Mouse (Mus musculus) stomach, postnatal 0 days (tissue): ENCODE results near the gene Mdh1.
"Not testable (repeated sequence)": the region's sequence is repeated elsewhere in the genome, so short reads cannot be mapped to it uniquely, and the experiment has no call there.

Experiments
- CTCF ChIP-seq: IDR thresholded peaks from 2 replicates; pipeline ENCODE4 v1.5.1; 2016; ENCODE audit warnings: antibody characterized with exemption, low read depth, mild to moderate bottlenecking, moderate library complexity
- EP300 ChIP-seq: optimal IDR thresholded peaks from 2 replicates; pipeline ENCODE3; 2016; ENCODE audit warnings: antibody characterized with exemption

GRCm38 (mm10) chr11:21507073-21507472 lies 65.1 kb downstream of the Mdh1 start:
- TF ChIP-seq CTCF, EP300: not testable (repeated sequence)
